In the genomic region with DNA sequence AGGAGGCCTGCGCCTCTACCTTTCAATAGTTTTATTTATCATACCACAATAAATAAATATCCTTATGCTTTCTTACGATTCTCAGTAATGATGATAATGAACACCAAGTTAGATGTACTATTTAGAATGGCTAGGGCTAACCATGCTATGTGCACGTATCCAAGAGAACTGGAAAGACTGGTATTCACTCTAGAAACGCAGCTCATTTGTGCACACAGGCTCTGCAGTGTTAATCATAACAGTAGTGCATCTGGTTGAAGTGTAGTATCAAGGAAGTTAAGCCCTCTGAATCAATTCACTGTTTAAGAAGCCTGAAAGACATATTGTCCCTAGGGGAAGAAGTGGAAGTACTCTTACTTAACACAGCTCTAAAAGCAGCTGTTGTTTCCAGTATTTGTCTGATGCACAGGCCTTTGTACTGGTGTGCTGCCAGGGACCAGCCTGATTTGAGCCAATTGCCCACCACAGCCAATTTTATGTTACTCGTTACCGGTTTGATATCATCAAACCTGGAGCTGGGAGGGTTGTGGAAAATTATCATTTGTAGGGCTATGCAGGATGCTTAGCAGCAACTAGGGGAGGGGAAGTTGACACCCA, we compare ENCODE assay signal across 16 mouse cellular contexts.
DNase-seq lines count a peak whose midpoint lies in the region; ATAC-seq lines count a peak whose summit lies in the region.
"Had no signal": no experiment of that assay in that cellular context is flagged by ENCODE, and none has a peak within 500 bp of the region (broad histone marks: within the 10 kb centered on the region; RNA-seq: fewer than 3 reads in every experiment).

No protein-coding gene starts in this region.

- no peak overlapping the region for H3K27ac ChIP-seq in heart, embryonic 10.5 days
- 0 out of 2 replicates have a peak overlapping the region, but pooled peaks have one; percentile 35 for H3K27ac ChIP-seq in lung, embryonic 15.5 days
- H3K27ac ChIP-seq: embryonic facial prominence, embryonic 13.5 days; liver, embryonic 15.5 days; neural tube, embryonic 15.5 days had no signal

- H3K36me3 ChIP-seq in heart, embryonic 10.5 days, result no peaks in the 10 kb centered on the region
- no peaks in the 10 kb centered on the region for H3K36me3 ChIP-seq in lung, embryonic 15.5 days
- H3K36me3 ChIP-seq: embryonic facial prominence, embryonic 13.5 days; liver, embryonic 15.5 days; neural tube, embryonic 15.5 days had no signal

- 0 out of 2 replicates have a peak, but pooled peaks have one; percentile 59 for ATAC-seq in lung, embryonic 15.5 days (ENCODE audit: borderline replicate concordance, extremely low read depth, low FRiP score, low TSS enrichment)
- ATAC-seq: intestine, postnatal 0 days; Patski had no signal

- H3K4me2 ChIP-seq in lung, embryonic 15.5 days, result no peak overlapping the region
- H3K4me2 ChIP-seq: embryonic facial prominence, embryonic 13.5 days; liver, embryonic 15.5 days; neural tube, embryonic 15.5 days had no signal

- WGBS in heart, embryonic 10.5 days, result 76% methylated on average over 6 of the region's 6 CpGs
- 66% methylated on average over 6 of the region's 6 CpGs for WGBS in lung, embryonic 15.5 days

- no peaks in the 10 kb centered on the region for H3K9me3 ChIP-seq in heart, embryonic 10.5 days
- no peaks in the 10 kb centered on the region for H3K9me3 ChIP-seq in lung, embryonic 15.5 days
- H3K9me3 ChIP-seq: embryonic facial prominence, embryonic 13.5 days; liver, embryonic 15.5 days; neural tube, embryonic 15.5 days had no signal

- H3K27me3 ChIP-seq in heart, embryonic 10.5 days (ENCODE audit: insufficient read depth, poor library complexity, severe bottlenecking), result no peaks in the 10 kb centered on the region
- H3K27me3 ChIP-seq in lung, embryonic 15.5 days, result no peaks in the 10 kb centered on the region
- H3K27me3 ChIP-seq: CH12.LX; embryonic facial prominence, embryonic 13.5 days; liver, embryonic 15.5 days; neural tube, embryonic 15.5 days; Patski had no signal

- H3K9ac ChIP-seq in lung, embryonic 15.5 days, result no peak overlapping the region
- H3K9ac ChIP-seq: embryonic facial prominence, embryonic 13.5 days; liver, embryonic 15.5 days; neural tube, embryonic 15.5 days had no signal

- H3K4me1 ChIP-seq in heart, embryonic 10.5 days, result peaks cover 8% of the 10 kb centered on the region
- H3K4me1 ChIP-seq in lung, embryonic 15.5 days, result 0 out of 2 replicates have a peak, but pooled peaks cover 9% of the 10 kb centered on the region

- no peak overlapping the region for H3K4me3 ChIP-seq in heart, embryonic 10.5 days
- H3K4me3 ChIP-seq in lung, embryonic 15.5 days, result no peak overlapping the region
- H3K4me3 ChIP-seq: embryonic facial prominence, embryonic 13.5 days; liver, embryonic 15.5 days; neural tube, embryonic 15.5 days had no signal

- DNase-seq in heart, adult 18-20 months, result peak; percentile 45 to 80
- no peak for DNase-seq in heart, embryonic 10.5 days (ENCODE audit: low spot score)
- no peak for DNase-seq in lung, postnatal 4 days
- peak; percentile 75 for DNase-seq in heart, adult 8-10 months (ENCODE audit: low spot score)
- DNase-seq in heart, postnatal 10 days, result peak; percentile 39 to 41
- DNase-seq in left cerebral cortex, adult 11 months (ENCODE audit: low spot score), result no peak
- DNase-seq: adrenal gland, adult 2 months; cerebellum, postnatal 14 days; thymus, adult 2 months had no signal

- intact Hi-C loops in heart, postnatal 10 days (cut with DNase I), result no loop called here

Comparison
In these comparisons a context has a peak if more than half of its experiments do, and no peak if none do; other contexts are left out.
1. DNase-seq: peak in heart, adult 18-20 months (2 of 2), heart, adult 8-10 months (single experiment) and heart, postnatal 10 days (2 of 2); none in heart, embryonic 10.5 days (single experiment), lung, postnatal 4 days (0 of 2) and left cerebral cortex, adult 11 months (single experiment).